Mouse (Mus musculus): ENCODE measurements around the gene Cd19. TPM values are rescaled to one million over a fixed set of nuclear protein-coding genes. Genes with fewer than 3 reads are reported as not detected.

Cd19 gene
- total and polyA plus RNA-seq, 3 experiments: not detected

GRCm38 (mm10) chr7:126450641-126451040, 36.0 kb upstream of the Cd19 start:
- ATAC-seq (ENCODE audit: extremely low read depth, insufficient number of reproducible peaks, low FRiP score, poor library complexity, severe bottlenecking) (no peak), DNase-seq (ENCODE audit: low spot score) (no peak)
- Histone ChIP-seq H3K36me3 (replicated peaks) (peaks cover 25% of the 10 kb centered on the region), H3K9me3 (replicated peaks) (no peaks in the 10 kb centered on the region), H3K4me3 (ENCODE audit: low read depth, low read length) (no peak overlapping the region), H3K27me3 (ENCODE audit: insufficient read depth, low read length) (peaks cover 24% of the 10 kb centered on the region), H3K4me1 (ENCODE audit: insufficient read depth, low read depth, low read length) (no peaks in the 10 kb centered on the region)
- TF ChIP-seq GATA1 (IDR thresholded peaks at IDR 0.05; ENCODE audit: borderline replicate concordance, low read length) (no peak), TAL1 (conservative IDR thresholded peaks at IDR 0.05; ENCODE audit: low read depth, low read length) (no peak), POLR2AphosphoS5 (IDR thresholded peaks at IDR 0.05; ENCODE audit: insufficient replicate concordance, low read depth, low read length) (no peak), GATA2 (IDR thresholded peaks at IDR 0.05; ENCODE audit: borderline replicate concordance, low read depth, low read length) (no peak), CTCF (IDR thresholded peaks at IDR 0.05; ENCODE audit: low read depth, low read length) (no peak)

- no peak for ATAC-seq (ENCODE audit: extremely low read depth, insufficient number of reproducible peaks, low FRiP score, poor library complexity, severe bottlenecking)
- DNase-seq (ENCODE audit: low spot score): no peak
- no peaks in the 10 kb centered on the region for H3K4me1 ChIP-seq (ENCODE audit: insufficient read depth, low read depth, low read length)
- TF ChIP-seq GATA1 (IDR thresholded peaks at IDR 0.05; ENCODE audit: borderline replicate concordance, low read length) (no peak), GATA2 (IDR thresholded peaks at IDR 0.05; ENCODE audit: borderline replicate concordance, low read depth, low read length) (no peak), TAL1 (conservative IDR thresholded peaks at IDR 0.05; ENCODE audit: low read depth, low read length) (no peak), POLR2AphosphoS5 (IDR thresholded peaks at IDR 0.05; ENCODE audit: insufficient replicate concordance, low read depth, low read length) (no peak), CTCF (IDR thresholded peaks at IDR 0.05; ENCODE audit: low read depth, low read length) (no peak)
- H3K27me3 ChIP-seq (ENCODE audit: insufficient read depth, low read length): peaks cover 21% of the 10 kb centered on the region
- H3K4me3 ChIP-seq (ENCODE audit: low read depth, low read length): no peak overlapping the region
- no peaks in the 10 kb centered on the region for H3K9me3 ChIP-seq (replicated peaks)
- H3K36me3 ChIP-seq (replicated peaks): peaks cover 31% of the 10 kb centered on the region
Measured at GRCm38 (mm10) chr7:126449991-126450390, 35.3 kb upstream of the Cd19 start.

GRCm38 (mm10) chr7:126448481-126448880, 33.8 kb upstream of the Cd19 start:
- no peak for ATAC-seq (ENCODE audit: extremely low read depth, insufficient number of reproducible peaks, low FRiP score, poor library complexity, severe bottlenecking)
- Histone ChIP-seq H3K4me1 (ENCODE audit: insufficient read depth, low read depth, low read length) (no peaks in the 10 kb centered on the region), H3K36me3 (replicated peaks) (peaks cover 43% of the 10 kb centered on the region), H3K4me3 (ENCODE audit: low read depth, low read length) (no peak overlapping the region), H3K27me3 (ENCODE audit: insufficient read depth, low read length) (peaks cover 18% of the 10 kb centered on the region), H3K9me3 (replicated peaks) (no peaks in the 10 kb centered on the region)
- TF ChIP-seq POLR2AphosphoS5 (IDR thresholded peaks at IDR 0.05; ENCODE audit: insufficient replicate concordance, low read depth, low read length): no peak
- no peak for TF ChIP-seq CTCF (IDR thresholded peaks at IDR 0.05; ENCODE audit: low read depth, low read length)
- no peak for TF ChIP-seq GATA2 (IDR thresholded peaks at IDR 0.05; ENCODE audit: borderline replicate concordance, low read depth, low read length)
- no peak for TF ChIP-seq TAL1 (conservative IDR thresholded peaks at IDR 0.05; ENCODE audit: low read depth, low read length)
- DNase-seq (ENCODE audit: low spot score): no peak

- Histone ChIP-seq H3K9me3 (replicated peaks) (no peaks in the 10 kb centered on the region), H3K4me1 (ENCODE audit: insufficient read depth, low read depth, low read length) (no peaks in the 10 kb centered on the region), H3K36me3 (replicated peaks) (peaks cover 58% of the 10 kb centered on the region), H3K4me3 (ENCODE audit: low read depth, low read length) (no peak overlapping the region), H3K27me3 (ENCODE audit: insufficient read depth, low read length) (peaks cover 4% of the 10 kb centered on the region; the same call in 1 of the 2 replicates)
- ATAC-seq (ENCODE audit: extremely low read depth, insufficient number of reproducible peaks, low FRiP score, poor library complexity, severe bottlenecking) (no peak), DNase-seq (ENCODE audit: low spot score) (no peak)
- TF ChIP-seq POLR2AphosphoS5 (IDR thresholded peaks at IDR 0.05; ENCODE audit: insufficient replicate concordance, low read depth, low read length): no peak
- no peak for TF ChIP-seq TAL1 (conservative IDR thresholded peaks at IDR 0.05; ENCODE audit: low read depth, low read length)
- TF ChIP-seq GATA2 (IDR thresholded peaks at IDR 0.05; ENCODE audit: borderline replicate concordance, low read depth, low read length): no peak
- TF ChIP-seq CTCF (IDR thresholded peaks at IDR 0.05; ENCODE audit: low read depth, low read length): no peak
- TF ChIP-seq GATA1 (IDR thresholded peaks at IDR 0.05; ENCODE audit: borderline replicate concordance, low read length): no peak
Measured at GRCm38 (mm10) chr7:126446217-126446616, 31.5 kb upstream of the Cd19 start.

- Histone ChIP-seq H3K4me3 (ENCODE audit: low read depth, low read length) (no peak overlapping the region), H3K4me1 (ENCODE audit: insufficient read depth, low read depth, low read length) (no peaks in the 10 kb centered on the region), H3K27me3 (ENCODE audit: insufficient read depth, low read length) (peaks cover 4% of the 10 kb centered on the region; the same call in 1 of the 2 replicates), H3K9me3 (replicated peaks) (no peaks in the 10 kb centered on the region), H3K36me3 (replicated peaks) (peaks cover 63% of the 10 kb centered on the region)
- ATAC-seq (ENCODE audit: extremely low read depth, insufficient number of reproducible peaks, low FRiP score, poor library complexity, severe bottlenecking) (no peak), DNase-seq (ENCODE audit: low spot score) (no peak)
- no peak for TF ChIP-seq CTCF (IDR thresholded peaks at IDR 0.05; ENCODE audit: low read depth, low read length)
- no peak for TF ChIP-seq GATA1 (IDR thresholded peaks at IDR 0.05; ENCODE audit: borderline replicate concordance, low read length)
- no peak for TF ChIP-seq TAL1 (conservative IDR thresholded peaks at IDR 0.05; ENCODE audit: low read depth, low read length)
- no peak for TF ChIP-seq GATA2 (IDR thresholded peaks at IDR 0.05; ENCODE audit: borderline replicate concordance, low read depth, low read length)
- no peak for TF ChIP-seq POLR2AphosphoS5 (IDR thresholded peaks at IDR 0.05; ENCODE audit: insufficient replicate concordance, low read depth, low read length)
Measured at GRCm38 (mm10) chr7:126445104-126445815, 30.6 kb upstream of the Cd19 start.

GRCm38 (mm10) chr7:126444536-126444935, 29.8 kb upstream of the Cd19 start:
- peaks cover 69% of the 10 kb centered on the region for H3K36me3 ChIP-seq (replicated peaks)
- no peak for ATAC-seq (ENCODE audit: extremely low read depth, insufficient number of reproducible peaks, low FRiP score, poor library complexity, severe bottlenecking)
- DNase-seq (ENCODE audit: low spot score): no peak

More at GRCm38 (mm10) chr7:126444536-126444935, 29.8 kb upstream of the Cd19 start:
- no peaks in the 10 kb centered on the region for H3K27me3 ChIP-seq (ENCODE audit: insufficient read depth, low read length)
- no peak overlapping the region for H3K4me3 ChIP-seq (ENCODE audit: low read depth, low read length)
- no peaks in the 10 kb centered on the region for H3K4me1 ChIP-seq (ENCODE audit: insufficient read depth, low read depth, low read length)
- H3K9me3 ChIP-seq (replicated peaks): no peaks in the 10 kb centered on the region
- TF ChIP-seq GATA2 (IDR thresholded peaks at IDR 0.05; ENCODE audit: borderline replicate concordance, low read depth, low read length) (no peak), CTCF (IDR thresholded peaks at IDR 0.05; ENCODE audit: low read depth, low read length) (no peak), TAL1 (conservative IDR thresholded peaks at IDR 0.05; ENCODE audit: low read depth, low read length) (no peak), GATA1 (IDR thresholded peaks at IDR 0.05; ENCODE audit: borderline replicate concordance, low read length) (no peak), POLR2AphosphoS5 (IDR thresholded peaks at IDR 0.05; ENCODE audit: insufficient replicate concordance, low read depth, low read length) (no peak)
